Mouse (Mus musculus): ENCODE results near the gene Efr3b.
A peak's percentile ranks its signal among the peaks of the same experiment; 100 is the strongest.
"Not testable (repeated sequence)": the region's sequence is repeated elsewhere in the genome, so short reads cannot be mapped to it uniquely, and the experiment has no call there.

The Efr3b gene

DNA sequence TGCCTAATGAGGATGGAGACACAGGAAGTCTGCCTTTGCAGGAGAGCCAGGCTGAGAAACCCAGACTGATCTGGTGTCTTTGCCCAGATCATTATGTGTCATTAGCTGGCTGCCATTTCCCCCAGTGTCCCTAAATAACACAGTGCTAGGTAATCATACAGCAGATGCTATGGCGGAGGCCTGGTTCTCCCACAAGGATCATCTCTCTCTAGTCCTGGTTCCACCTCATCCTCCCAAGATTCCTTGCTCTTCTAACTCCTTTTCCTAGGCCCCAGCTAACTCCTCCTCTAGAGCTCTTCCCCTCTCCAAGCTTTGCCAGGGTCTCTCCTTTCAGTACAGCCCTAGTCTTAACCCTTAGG lies 57.7 kb downstream of the Efr3b start:
- DNase-seq: no peak

DNA sequence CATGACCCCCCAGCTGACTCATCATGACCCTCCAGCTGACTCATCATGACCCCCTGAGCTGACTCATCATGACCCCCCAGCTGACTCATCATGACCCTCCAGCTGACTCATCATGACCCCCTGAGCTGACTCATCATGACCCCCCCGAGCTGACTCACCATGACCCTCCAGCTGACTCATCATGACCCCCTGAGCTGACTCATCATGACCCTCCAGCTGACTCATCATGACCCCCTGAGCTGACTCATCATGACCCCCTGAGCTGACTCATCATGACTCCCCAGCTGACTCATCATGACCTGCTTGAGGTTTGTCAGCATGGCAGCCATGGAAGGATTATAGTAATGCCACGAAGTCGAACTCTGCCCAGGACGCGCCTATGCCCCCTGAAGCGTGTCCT lies 65.5 kb downstream of the Efr3b start:
- DNase-seq: not testable (repeated sequence)

DNA sequence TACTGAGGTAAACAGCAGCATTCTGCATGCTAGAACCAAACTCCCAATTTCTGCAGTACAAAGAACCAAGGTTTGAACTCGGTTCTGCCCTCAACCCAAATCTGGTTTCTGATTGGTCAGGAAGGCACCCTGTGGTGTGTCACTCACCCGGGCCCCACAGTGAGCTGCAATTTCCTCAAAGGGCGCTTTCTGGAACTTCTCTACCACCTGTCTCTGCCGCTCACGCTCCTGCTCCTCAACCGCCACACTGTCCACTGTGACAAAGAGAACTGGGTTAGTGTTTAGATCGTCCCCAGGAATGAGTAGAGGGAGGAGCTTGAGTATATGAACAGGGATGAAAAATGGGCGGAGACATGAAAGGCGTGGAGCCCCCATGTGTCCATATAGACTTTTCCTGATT lies 70.3 kb downstream of the Efr3b start:
- no peak for DNase-seq

DNA sequence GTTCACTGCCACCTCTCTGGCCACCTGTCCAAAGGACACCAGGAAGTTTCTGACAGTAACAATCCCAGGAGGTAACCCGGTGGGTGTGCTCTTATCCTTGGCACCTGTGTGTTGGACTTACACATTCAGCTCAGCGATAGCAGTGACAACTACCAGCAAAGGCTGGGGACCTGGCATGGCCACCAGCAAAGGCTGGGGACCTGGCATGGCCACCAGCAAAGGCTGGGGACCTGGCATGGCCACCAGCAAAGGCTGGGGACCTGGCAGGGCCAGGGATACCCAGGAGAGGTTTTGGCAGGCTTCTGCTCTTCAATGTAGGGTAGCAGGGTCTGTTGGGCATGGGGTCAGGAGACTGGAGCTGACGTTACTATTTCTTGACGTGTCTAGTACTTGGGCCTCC lies 71.5 kb downstream of the Efr3b start:
- DNase-seq: no peak

DNA sequence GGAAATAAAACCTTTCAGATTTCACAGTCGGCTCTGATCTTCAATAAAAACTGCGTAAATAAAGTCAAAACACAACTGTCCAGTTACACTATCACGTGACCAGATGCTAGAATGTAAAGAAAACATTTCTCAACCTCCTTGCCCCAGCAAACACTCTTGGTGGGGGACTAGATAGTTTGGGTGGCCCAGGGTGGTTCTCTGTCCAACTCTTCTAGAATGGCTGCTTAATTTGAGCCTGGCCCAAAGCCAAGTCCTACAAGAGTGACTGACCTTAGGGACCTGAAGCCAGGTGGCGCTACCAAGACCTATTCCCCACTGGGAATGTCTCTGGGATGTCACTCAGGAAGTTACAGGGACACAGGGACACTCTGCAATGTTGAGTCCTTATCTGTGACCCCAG lies 78.2 kb downstream of the Efr3b start:
- DNase-seq: no peak

DNA sequence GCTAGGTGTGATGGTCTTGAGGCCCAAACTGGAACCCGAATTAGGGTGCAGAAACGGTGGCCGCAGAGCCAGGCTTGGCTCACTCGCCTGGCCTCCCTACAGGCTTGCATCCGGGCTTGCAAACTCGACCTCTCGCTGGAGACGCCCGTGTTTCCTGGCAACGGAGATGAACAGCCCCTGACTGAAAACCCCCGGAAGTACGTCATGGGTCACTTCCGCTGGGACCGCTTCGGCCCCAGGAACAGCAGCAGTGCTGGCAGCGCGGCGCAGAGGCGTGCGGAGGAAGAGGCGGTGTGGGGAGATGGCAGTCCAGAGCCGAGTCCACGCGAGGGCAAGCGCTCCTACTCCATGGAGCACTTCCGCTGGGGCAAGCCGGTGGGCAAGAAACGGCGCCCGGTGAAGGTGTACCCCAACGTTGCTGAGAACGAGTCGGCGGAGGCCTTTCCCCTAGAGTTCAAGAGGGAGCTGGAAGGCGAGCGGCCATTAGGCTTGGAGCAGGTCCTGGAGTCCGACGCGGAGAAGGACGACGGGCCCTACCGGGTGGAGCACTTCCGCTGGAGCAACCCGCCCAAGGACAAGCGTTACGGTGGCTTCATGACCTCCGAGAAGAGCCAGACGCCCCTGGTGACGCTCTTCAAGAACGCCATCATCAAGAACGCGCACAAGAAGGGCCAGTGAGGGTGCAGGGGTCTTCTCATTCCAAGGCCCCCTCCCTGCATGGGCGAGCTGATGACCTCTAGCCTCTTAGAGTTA lies 78.7 kb downstream of the Efr3b start:
- peak; percentile 85 for DNase-seq

DNA sequence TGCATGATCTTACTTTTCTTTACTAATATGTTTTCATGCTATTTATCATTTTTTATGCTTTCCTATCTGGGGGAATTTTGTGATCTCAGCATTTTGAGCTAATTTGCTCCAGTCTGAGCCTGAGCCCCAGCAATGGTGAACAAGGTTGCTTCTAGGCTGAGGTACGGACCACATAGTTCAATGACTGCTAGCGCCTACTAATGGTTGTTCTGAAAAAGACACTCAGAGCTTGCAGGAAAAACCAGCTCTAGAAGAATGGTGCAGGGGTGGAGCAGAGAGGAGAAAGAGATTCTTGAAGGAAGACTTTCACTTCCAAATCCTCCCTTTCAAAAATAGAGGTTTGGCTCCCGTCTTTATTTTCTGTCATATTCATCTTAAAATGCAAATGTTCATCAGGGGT lies 82.4 kb downstream of the Efr3b start:
- DNase-seq: no peak

DNA sequence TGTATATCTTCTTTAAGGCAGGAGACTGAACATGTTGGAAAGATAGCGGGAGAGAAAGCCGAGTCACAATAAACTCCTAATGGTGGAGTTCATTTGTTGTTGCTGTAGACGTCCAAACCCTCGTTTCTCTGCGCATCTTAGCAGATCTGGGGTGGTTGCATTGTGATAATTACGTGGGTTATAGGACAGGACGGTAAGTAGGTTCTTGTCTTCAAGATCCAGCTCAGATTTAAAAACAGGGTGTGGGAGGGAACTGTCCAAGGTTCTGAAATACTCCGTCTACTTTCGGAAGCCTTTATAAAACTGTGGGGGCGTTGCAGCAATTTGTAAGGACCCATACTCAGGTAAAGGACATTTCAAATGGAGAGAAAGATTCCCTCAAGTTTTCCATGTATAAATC lies 83.3 kb downstream of the Efr3b start:
- DNase-seq: no peak

DNA sequence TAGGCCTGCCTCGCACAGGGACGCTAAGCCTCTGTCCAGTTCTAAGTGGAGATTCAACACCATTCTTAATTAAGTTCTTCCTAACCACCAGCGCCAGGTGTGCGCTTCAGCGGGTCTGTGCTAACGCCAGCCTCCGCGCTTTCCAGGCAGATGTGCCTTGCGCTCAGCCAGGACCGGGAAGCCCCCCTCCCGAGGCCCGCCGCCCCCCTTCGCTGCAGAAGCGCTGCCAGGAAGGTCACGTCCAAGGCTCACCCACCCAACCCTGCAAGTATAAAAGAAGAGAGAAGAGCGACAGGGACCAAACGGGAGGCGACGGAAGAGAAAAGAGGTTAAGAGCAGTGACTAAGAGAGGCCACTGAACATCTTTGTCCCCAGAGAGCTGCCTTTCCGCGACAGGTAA lies 84.1 kb downstream of the Efr3b start, which contains the start of gene Pomc:
Gene Pomc (plus strand): TSS at position 301 of the 400 bp plus-strand sequence.
- no peak for DNase-seq

DNA sequence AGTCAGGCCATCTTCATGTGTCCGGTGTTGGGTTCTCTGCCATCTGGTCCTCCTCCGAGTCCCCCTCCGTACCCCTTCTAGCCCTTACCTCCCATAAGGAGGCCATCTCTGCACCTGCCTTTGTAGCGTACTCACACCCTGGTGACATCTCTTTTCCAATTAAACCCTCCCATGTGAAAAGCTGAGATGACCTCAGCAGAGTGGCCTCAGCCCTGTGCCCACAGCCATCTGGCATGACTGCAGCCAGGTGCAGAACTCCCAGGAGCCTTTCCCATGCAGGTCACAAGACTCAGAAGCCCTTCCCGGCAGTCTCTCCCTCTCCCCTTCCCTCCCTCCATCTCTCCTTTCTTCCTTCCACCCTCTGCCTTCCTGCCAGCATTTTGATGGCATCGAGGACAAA lies 91.2 kb downstream of the Efr3b start:
- DNase-seq: no peak

DNA sequence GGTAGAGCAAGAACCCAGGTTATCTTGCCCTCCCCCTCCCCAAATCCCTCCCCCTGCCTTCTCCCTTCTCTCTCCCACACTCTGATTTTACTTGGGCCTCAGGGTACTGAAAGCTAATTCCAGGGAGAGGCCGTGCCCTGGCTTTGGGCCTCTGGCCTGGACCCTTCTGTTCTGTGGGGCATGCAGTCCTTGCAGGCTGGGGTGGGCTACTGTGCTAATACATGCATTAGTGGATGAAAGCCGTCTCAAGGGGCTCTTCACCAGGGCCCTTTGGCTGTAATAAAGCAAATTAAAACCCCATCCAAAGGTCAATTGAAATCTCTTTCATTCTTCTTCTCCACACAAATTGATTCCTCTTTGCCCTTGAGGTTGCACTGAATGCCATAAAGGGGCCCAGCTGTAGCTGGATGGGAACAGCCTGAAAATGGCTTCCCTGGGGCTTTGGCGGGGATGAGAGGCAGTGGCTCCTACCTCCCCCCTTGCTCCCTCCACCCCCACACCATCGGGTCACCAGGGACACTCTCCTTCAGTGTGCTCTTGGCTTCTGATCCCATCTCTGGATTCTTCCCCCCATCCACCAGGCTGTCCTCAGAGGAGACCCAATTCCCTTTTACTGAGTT lies 94.2 kb downstream of the Efr3b start:
- no peak for DNase-seq

DNA sequence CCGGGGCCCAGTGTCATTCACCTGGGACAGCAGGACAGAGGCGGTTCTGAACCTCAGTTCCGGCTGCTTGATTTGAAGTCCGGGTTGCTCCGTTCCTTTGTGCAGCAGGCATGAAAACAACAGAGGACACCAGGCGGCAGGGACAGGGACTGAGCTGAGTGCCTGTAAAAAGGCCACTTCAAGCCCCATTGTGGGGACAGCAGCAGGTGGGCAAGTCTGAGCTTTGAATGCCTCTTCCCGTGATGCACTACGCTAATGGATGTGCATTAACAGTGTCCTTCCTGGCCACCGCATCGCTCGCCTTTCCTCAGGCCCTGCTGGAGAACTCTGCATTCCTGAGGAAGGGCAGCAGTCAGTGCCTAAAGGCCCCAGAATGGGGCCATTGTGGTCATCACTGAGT lies 96.7 kb downstream of the Efr3b start:
- DNase-seq: no peak

DNA sequence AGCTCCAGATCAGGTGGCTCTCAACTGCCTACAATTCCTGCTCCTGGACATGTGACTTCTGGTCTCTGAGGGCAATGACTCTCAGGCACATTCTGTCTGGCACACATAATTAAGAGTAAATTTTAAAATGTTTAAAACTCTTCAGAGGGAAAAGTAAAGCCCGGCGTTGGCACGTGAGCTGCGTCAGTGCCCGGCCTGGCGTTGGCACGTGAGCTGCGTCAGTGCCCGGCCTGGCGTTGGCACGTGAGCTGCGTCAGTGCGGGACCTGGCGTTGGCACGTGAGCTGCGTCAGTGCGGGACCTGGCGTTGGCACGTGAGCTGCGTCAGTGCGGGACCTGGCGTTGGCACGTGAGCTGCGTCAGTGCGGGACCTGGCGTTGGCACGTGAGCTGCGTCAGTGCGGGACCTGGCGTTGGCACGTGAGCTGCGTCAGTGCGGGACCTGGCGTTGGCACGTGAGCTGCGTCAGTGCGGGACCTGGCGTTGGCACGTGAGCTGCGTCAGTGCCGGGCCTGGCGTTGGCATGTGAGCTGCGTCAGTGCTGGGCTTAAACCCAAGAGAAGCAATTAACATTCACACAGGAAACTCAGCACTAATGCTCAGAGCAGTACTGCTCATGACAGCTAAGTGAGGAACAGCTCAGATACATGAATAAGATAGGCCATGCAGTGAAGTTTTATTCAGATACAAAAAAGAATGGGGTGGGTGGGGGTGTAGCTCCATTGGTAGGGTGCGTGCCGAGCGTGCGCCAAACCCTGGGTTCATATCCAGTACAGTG lies 108.4 kb downstream of the Efr3b start:
- not testable (repeated sequence) for DNase-seq

DNA sequence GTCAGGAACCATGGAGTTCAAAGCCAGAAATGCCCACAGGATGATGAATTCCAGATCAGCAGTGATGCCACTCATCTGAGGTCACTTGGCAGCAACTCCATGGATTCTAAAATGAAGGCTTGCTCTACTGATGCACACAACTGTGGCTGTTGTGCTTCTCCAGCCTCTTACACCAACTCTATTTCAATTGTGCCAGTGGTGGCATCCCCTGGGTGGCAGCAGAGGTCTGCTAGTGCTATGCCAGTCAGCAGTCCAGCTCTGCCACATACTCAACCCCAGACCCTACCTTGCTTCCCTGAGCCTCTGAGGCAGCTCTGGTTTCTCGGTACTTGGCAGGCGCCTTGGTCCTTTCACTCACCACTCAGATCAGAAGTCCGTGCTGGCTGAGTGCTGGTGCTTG lies 109.9 kb downstream of the Efr3b start:
- no peak for DNase-seq

DNA sequence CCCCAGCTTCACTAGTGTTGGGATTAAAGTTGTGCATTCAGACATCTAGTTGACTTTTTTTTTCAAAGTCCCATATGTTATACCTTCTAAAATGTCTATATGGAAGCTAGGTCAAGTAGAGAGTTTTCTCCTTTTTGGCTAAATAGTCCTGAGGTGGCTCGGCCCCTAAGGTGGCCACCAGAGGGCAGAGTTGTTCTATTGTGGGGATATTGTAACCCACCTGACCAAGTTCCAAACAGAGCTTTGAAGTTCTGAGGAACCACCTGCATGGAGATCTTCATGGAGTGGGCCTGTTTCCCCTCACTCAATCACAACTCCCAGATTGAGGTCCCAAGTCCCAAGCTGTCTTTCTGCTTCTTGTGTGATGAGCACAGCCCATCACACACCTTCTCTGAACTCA lies 112.6 kb downstream of the Efr3b start:
- peak; percentile 28 for DNase-seq

DNA sequence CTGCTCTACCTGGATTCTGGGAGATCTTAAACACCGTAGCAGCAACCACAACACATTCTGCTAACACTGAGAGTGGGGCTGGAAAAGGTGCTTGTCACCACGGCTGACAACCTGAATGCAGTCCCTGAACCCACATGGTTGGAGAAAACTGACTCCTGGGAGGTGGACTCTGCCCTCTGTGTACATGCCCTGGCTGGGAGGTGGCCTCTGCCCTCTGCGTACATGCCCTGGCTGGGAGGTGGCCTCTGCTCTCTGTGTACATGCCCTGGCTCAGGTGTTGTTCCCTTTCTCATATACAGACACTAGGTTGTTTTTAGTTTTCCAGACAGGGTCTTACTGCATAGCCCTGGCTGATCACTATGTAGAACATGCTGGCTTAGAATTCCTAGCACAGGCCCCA lies 119.3 kb downstream of the Efr3b start:
- DNase-seq: no peak

DNA sequence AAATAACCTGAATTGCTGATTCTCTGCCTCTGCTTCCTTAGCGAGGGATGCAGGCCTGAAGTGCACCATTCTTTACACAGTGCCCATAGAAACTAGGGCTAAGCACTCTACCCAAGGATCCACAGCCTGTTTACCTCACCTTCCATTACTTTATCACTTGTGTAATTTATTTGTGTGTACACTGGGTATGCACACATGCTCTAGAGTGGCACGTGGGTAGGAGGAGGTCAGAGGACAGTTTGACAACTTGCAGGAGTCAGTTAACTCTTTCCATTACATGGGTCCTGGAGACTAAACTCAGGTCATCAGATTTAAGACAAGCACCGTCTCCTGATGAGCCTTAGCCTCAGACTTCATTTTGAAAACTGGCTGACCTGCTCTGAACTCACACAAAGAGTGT lies 120.1 kb downstream of the Efr3b start:
- DNase-seq: no peak

DNA sequence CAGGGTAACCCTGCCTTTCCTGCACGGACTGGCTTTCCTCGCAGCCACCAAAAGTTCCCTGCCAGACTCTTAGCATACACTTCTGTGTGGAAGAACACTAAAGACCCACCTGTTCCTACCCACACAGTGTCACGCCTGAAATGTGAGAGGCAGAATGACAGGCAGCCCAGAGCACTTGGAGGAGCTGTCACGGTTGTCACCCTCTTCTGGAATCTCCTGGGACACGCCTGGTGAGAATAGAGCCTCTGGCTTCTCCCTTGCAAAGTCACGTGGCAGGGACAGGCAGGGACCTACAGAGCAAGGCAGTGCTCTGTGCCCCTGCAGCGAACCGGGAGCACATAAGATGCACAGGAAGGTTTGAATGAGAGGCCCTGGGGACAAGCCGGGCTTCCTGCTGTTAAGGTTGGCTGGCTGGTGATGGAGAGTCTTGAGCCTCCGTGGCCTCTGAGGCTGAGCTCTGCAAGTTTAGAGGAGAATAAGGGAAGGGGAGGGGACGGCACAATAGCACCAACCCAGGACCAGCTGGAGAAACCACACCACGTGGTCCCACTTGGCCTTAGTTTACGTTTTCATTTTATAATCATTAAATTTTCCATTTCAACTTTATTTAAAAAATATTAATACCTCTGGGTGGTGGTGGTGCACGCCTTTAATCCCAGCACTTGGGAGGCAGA lies 120.9 kb downstream of the Efr3b start:
- DNase-seq: no peak

DNA sequence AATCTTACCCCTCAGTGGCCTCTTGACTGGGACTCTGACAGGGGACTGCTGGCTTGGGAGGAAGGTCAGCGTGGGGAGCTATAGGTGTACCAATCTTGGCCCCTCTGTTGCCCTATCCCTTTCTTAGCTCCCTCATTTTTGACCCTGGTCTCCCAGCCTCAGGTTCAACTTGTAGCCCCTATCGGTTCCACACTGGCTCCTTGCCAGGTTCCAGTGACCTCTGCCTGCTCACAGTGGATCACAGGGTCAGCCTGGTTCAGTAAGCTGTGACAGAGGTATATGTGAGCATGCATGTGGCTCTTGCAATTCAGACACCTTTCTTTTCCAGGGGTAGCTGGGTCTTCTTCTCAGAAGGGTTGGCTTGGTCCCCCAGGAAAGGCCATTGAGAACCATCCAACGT lies 122.9 kb downstream of the Efr3b start:
- no peak for DNase-seq

Data from kidney, adult 11 months (tissue).